Mouse (Mus musculus): ENCODE measurements at regions not wholly inside any gene's neighbourhood (a gene's known extent, or its start where the extent isn't known, plus 50 kb on each side); places are given as distances from the start of the nearest gene placed in this dataset.

- no peak for TF ChIP-seq CTCF (IDR thresholded peaks at IDR 0.05; ENCODE audit: insufficient read depth, low read length)
- no peak for TF ChIP-seq POLR2A (IDR thresholded peaks at IDR 0.05; ENCODE audit: borderline replicate concordance, extremely low read depth, low read depth, low read length)
These were observed 75.8 kb downstream of the Tmco5 start for GRCm38 (mm10) chr2:116954280-116954679.

Data from lung, adult 2 months (tissue).